ENCODE assay signal across 8 mouse cellular contexts in the genomic region with DNA sequence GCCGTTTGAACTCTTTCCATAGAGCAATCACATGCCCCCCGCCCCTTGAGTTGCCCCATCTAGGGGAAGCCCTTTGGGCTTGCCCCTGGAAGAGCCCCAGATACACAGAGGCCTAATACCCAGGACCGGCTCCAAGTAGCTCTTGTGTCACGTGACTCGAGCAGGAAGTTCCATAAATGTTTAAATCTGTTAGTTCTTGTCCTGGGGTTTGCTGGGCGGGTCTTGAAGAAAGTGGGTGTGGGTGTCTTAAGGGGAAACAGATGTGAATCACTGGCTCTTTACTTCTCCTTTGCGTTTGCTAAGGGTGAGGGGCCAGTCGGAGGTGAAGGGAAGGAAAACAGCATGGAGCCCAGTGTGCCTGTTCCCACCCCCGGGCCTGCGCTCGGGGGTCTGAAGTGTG. TPM values are rescaled to one million over a fixed set of nuclear protein-coding genes. Genes with fewer than 3 reads are reported as not detected.
DNase-seq lines count a peak whose midpoint lies in the region; ATAC-seq and TF ChIP-seq lines count a peak whose summit lies in the region.

No protein-coding gene starts in this region.

- WGBS in heart, embryonic 10.5 days, result 66% methylated on average over 11 of the region's 11 CpGs
- WGBS in limb, embryonic 11.5 days, result 13% methylated on average over 11 of the region's 11 CpGs
- WGBS in thymus, adult 2 months, result 6% methylated on average over 11 of the region's 11 CpGs

- no peak for TF ChIP-seq POLR2A in thymus, adult 2 months (IDR thresholded peaks at IDR 0.05; ENCODE audit: control insufficient read depth, extremely low read depth, insufficient read depth, low read length, poor library complexity)

- no peak for TF ChIP-seq CTCF in thymus, adult 2 months (IDR thresholded peaks at IDR 0.05; ENCODE audit: borderline replicate concordance, control insufficient read depth, extremely low read depth, insufficient read depth, low read length, poor library complexity)

- H3K27me3 ChIP-seq in heart, embryonic 10.5 days (ENCODE audit: insufficient read depth, poor library complexity, severe bottlenecking), result peaks cover 61% of the 10 kb centered on the region
- peaks cover 5% of the 10 kb centered on the region; the same call in 1 of the 2 replicates for H3K27me3 ChIP-seq in limb, embryonic 11.5 days (ENCODE audit: control insufficient read depth, insufficient read depth, low read length)
- no peaks in the 10 kb centered on the region; the same call in 1 of the 2 replicates for H3K27me3 ChIP-seq in thymus, adult 2 months (ENCODE audit: control insufficient read depth, insufficient read depth, low read length)

- H3K4me2 ChIP-seq in limb, embryonic 11.5 days (ENCODE audit: low read depth, severe bottlenecking), result peak overlapping the region; percentile 99

- no peak overlapping the region for H3K9ac ChIP-seq in limb, embryonic 11.5 days (ENCODE audit: low read length)

- peak; percentile 69 for ATAC-seq in limb, embryonic 11.5 days (ENCODE audit: insufficient number of reproducible peaks, low FRiP score, low TSS enrichment, low read depth)

- 0 out of 2 replicates have a peak, but pooled peaks cover 3% of the 10 kb centered on the region for H3K9me3 ChIP-seq in heart, embryonic 10.5 days
- H3K9me3 ChIP-seq in limb, embryonic 11.5 days (ENCODE audit: control insufficient read depth, low read length), result no peaks in the 10 kb centered on the region

- H3K4me3 ChIP-seq in heart, embryonic 10.5 days, result no peak overlapping the region
- 0 out of 2 replicates have a peak overlapping the region, but pooled peaks have one; percentile 5 for H3K4me3 ChIP-seq in limb, embryonic 11.5 days (ENCODE audit: low read depth, low read length)
- H3K4me3 ChIP-seq in thymus, adult 2 months (ENCODE audit: control insufficient read depth, insufficient read depth, low read length), result no peak overlapping the region

- H3K36me3 ChIP-seq in heart, embryonic 10.5 days, result no peaks in the 10 kb centered on the region
- no peaks in the 10 kb centered on the region for H3K36me3 ChIP-seq in limb, embryonic 11.5 days (ENCODE audit: control insufficient read depth, insufficient read depth, low read length)
- H3K36me3 ChIP-seq in thymus, adult 2 months (ENCODE audit: control insufficient read depth, insufficient read depth, low read length), result no peaks in the 10 kb centered on the region

- DNase-seq in heart, adult 9 months (ENCODE audit: low spot score in 2 of 2), result peak; percentile 38 to 47
- no peak for DNase-seq in heart, embryonic 10.5 days (ENCODE audit: low spot score)
- peak; percentile 74 for DNase-seq in embryo, embryonic 11 days
- peak; percentile 74 for DNase-seq in limb, embryonic 11.5 days (ENCODE audit: low spot score)
- DNase-seq in neural tube, embryonic 10.5 days (ENCODE audit: extremely low spot score, low spot score), result peak; percentile 29
- no peak for DNase-seq in thymus, postnatal 4 days
- DNase-seq in thymus, postnatal 25 days, result no peak
- DNase-seq in thymus, adult 2 months, result no peak

- peaks cover 23% of the 10 kb centered on the region for H3K4me1 ChIP-seq in heart, embryonic 10.5 days
- H3K4me1 ChIP-seq in limb, embryonic 11.5 days (ENCODE audit: control insufficient read depth, insufficient read depth, low read length), result peaks cover 21% of the 10 kb centered on the region
- peaks cover 23% of the 10 kb centered on the region for H3K4me1 ChIP-seq in thymus, adult 2 months (replicated peaks; ENCODE audit: control insufficient read depth, insufficient read depth, low read length)

- H3K27ac ChIP-seq in heart, embryonic 10.5 days, result no peak overlapping the region
- H3K27ac ChIP-seq in limb, embryonic 11.5 days (replicated peaks; ENCODE audit: low read depth, low read length), result peak overlapping the region; percentile 67; the same call in 1 of the 2 replicates
- H3K27ac ChIP-seq in thymus, adult 2 months (ENCODE audit: control insufficient read depth, insufficient read depth, low read length), result no peak overlapping the region

RNA-seq across cellular contexts. Expression of gene Adora2b, which starts 2.3 kb away (rescaled TPM):
- 0.79 and 1.7 TPM in 2 replicates for polyA plus RNA-seq in heart, embryonic 10.5 days (2016; fragmentation: Nextera tagmentation; extraction: Ambion mirVana)
- polyA plus RNA-seq in limb, embryonic 11.5 days (2014; fragmentation: Nextera tagmentation; extraction: Ambion mirVana), result 7.6 and 7.9 TPM in 2 replicates
- 1.8 and 2.6 TPM in 2 replicates for polyA plus RNA-seq in thymus, adult 2 months (2012; rRNA removed)

RNA-seq across cellular contexts. Expression of gene Zswim7, which starts 30.1 kb away (rescaled TPM):
- polyA plus RNA-seq in heart, embryonic 10.5 days (2016; fragmentation: Nextera tagmentation; extraction: Ambion mirVana), result 19.2 and 19.6 TPM in 2 replicates
- 17.9 and 20.2 TPM in 2 replicates for polyA plus RNA-seq in limb, embryonic 11.5 days (2014; fragmentation: Nextera tagmentation; extraction: Ambion mirVana)
- polyA plus RNA-seq in thymus, adult 2 months (2012; rRNA removed), result 7.1 and 8.2 TPM in 2 replicates

RNA-seq across cellular contexts. Expression of gene Ttc19, which starts 30.2 kb away (rescaled TPM):
- polyA plus RNA-seq in heart, embryonic 10.5 days (2016; fragmentation: Nextera tagmentation; extraction: Ambion mirVana), result 16.6 and 20.3 TPM in 2 replicates
- polyA plus RNA-seq in limb, embryonic 11.5 days (2014; fragmentation: Nextera tagmentation; extraction: Ambion mirVana), result 15.5 and 18.5 TPM in 2 replicates
- polyA plus RNA-seq in thymus, adult 2 months (2012; rRNA removed), result 11.7 and 12.2 TPM in 2 replicates

Comparison
In these comparisons a context has a peak if more than half of its experiments do, and no peak if none do; other contexts are left out.
1. DNase-seq: peak in heart, adult 9 months (2 of 2), embryo, embryonic 11 days (single experiment), limb, embryonic 11.5 days (single experiment) and neural tube, embryonic 10.5 days (single experiment); none in heart, embryonic 10.5 days (single experiment), thymus, postnatal 4 days (single experiment), thymus, postnatal 25 days (single experiment) and thymus, adult 2 months (single experiment).